Mouse (Mus musculus) hindbrain, embryonic 16.5 days (tissue): ENCODE data around the gene Mpv17l. TPM values are rescaled to one million over a fixed set of nuclear protein-coding genes. Genes with fewer than 3 reads are reported as not detected.
A peak's percentile ranks its signal among the peaks of the same experiment; 100 is the strongest.
"Not testable (repeated sequence)": the region's sequence is repeated elsewhere in the genome, so short reads cannot be mapped to it uniquely, and the experiment has no call there.

Experiments
- ATAC-seq: fragments of 200-750 bp; cut with Nextera tagmentation; 2 replicates; pipeline ENCODE4 v1.8.0; 2017; ENCODE audit warnings: moderate TSS enrichment, moderate library complexity
- H3K27ac ChIP-seq: fragments of 300-500 bp; sonication (generic); 2 replicates; pipeline ENCODE4 v1.5.1; 2014; ENCODE audit warnings: low read depth, mild to moderate bottlenecking, control low read depth, low read length, moderate library complexity
- H3K27me3 ChIP-seq: fragments of 300-500 bp; sonication (generic); replicated peaks from 2 replicates; pipeline ENCODE4 v1.6.1; 2014; ENCODE audit warnings: low read length; ENCODE audit not compliant: control insufficient read depth, insufficient read depth
- H3K36me3 ChIP-seq: fragments of 300-500 bp; sonication (generic); 2 replicates; pipeline ENCODE4 v1.6.1; 2014; ENCODE audit warnings: mild to moderate bottlenecking, low read length, moderate library complexity, mixed read lengths; ENCODE audit not compliant: control insufficient read depth, insufficient read depth
- H3K4me1 ChIP-seq: fragments of 300-500 bp; sonication (generic); 2 replicates; pipeline ENCODE4 v1.6.1; 2014; ENCODE audit warnings: low read depth, low read length; ENCODE audit not compliant: control insufficient read depth, insufficient read depth
- H3K4me2 ChIP-seq: fragments of 300-500 bp; sonication (generic); 2 replicates; pipeline ENCODE4 v1.6.1; 2014; ENCODE audit warnings: mild to moderate bottlenecking, low read length, control low read depth, moderate library complexity
- H3K4me3 ChIP-seq: fragments of 300-500 bp; sonication (generic); 2 replicates; pipeline ENCODE4 v1.5.1; 2014; ENCODE audit warnings: mild to moderate bottlenecking, low read length, control low read depth, moderate library complexity
- H3K9ac ChIP-seq: fragments of 300-500 bp; sonication (generic); 2 replicates; pipeline ENCODE4 v1.6.1; 2014; ENCODE audit warnings: low read depth, mild to moderate bottlenecking, control low read depth, low read length, moderate library complexity
- H3K9me3 ChIP-seq: fragments of 300-500 bp; sonication (generic); 2 replicates; pipeline ENCODE4 v1.6.1; 2014; ENCODE audit warnings: mild to moderate bottlenecking, low read length, moderate library complexity; ENCODE audit not compliant: control insufficient read depth
- WGBS: fragments of 180-500 bp; shearing (Covaris S2); extraction: QIAGEN DNeasy Blood & Tissue Kit; methylation state at CpG from one replicate; pipeline ENCODE4 v1.1.7; 2014; 5-methylcytosine and 5-hydroxymethylcytosine counted together
- polyA plus RNA-seq: library from polyadenylated mRNA; unstranded; fragments of >200 nt; fragmentation: Nextera tagmentation; extraction: Ambion mirVana; gene quantifications from 2 replicates; pipeline ENCODE4 v1.2.1, GENCODE M21; 2015

The Mpv17l gene
- polyA plus RNA-seq, 1 experiment from 2014 or later: 46.2 TPM

GRCm38 (mm10) chr16:13946306-13946705 lies 43.3 kb downstream of the Mpv17l start:
- 96% methylated on average over 1 of the region's 1 CpGs for WGBS

GRCm38 (mm10) chr16:13951245-13951644 lies 48.3 kb downstream of the Mpv17l start:
- no peaks in the 10 kb centered on the region for H3K4me1 ChIP-seq
- H3K36me3 ChIP-seq: no peaks in the 10 kb centered on the region
- WGBS: 72% methylated on average over 3 of the region's 3 CpGs
- H3K4me3 ChIP-seq: no peak overlapping the region
- no peak for ATAC-seq
- H3K9me3 ChIP-seq: no peaks in the 10 kb centered on the region
- no peak overlapping the region for H3K27ac ChIP-seq
- H3K9ac ChIP-seq: no peak overlapping the region
- H3K4me2 ChIP-seq: no peak overlapping the region
- no peaks in the 10 kb centered on the region for H3K27me3 ChIP-seq

More at GRCm38 (mm10) chr16:13946306-13946705, 43.3 kb downstream of the Mpv17l start:
- no peak overlapping the region for H3K27ac ChIP-seq
- H3K4me1 ChIP-seq: peaks cover 3% of the 10 kb centered on the region
- no peaks in the 10 kb centered on the region for H3K9me3 ChIP-seq
- no peak overlapping the region for H3K4me3 ChIP-seq
- no peaks in the 10 kb centered on the region for H3K36me3 ChIP-seq
- ATAC-seq: no peak
- no peak overlapping the region for H3K4me2 ChIP-seq
- H3K9ac ChIP-seq: no peak overlapping the region
- no peaks in the 10 kb centered on the region for H3K27me3 ChIP-seq

- no peaks in the 10 kb centered on the region for H3K4me1 ChIP-seq
- 21% methylated on average over 1 of the region's 1 CpGs for WGBS
- H3K4me3 ChIP-seq: no peak overlapping the region
- H3K9me3 ChIP-seq: no peaks in the 10 kb centered on the region
- H3K4me2 ChIP-seq: no peak overlapping the region
- no peaks in the 10 kb centered on the region for H3K36me3 ChIP-seq
- no peak overlapping the region for H3K9ac ChIP-seq
- no peaks in the 10 kb centered on the region for H3K27me3 ChIP-seq
- ATAC-seq: no peak
- H3K27ac ChIP-seq: no peak overlapping the region
Measured at GRCm38 (mm10) chr16:13962053-13962452, 59.1 kb downstream of the Mpv17l start.

GRCm38 (mm10) chr16:13969096-13969495 lies 66.1 kb downstream of the Mpv17l start:
- Histone ChIP-seq H3K9ac (no peak overlapping the region), H3K9me3 (no peaks in the 10 kb centered on the region), H3K27me3 (no peaks in the 10 kb centered on the region), H3K4me2 (no peak overlapping the region), H3K4me1 (no peaks in the 10 kb centered on the region), H3K4me3 (no peak overlapping the region), H3K27ac (no peak overlapping the region), H3K36me3 (no peaks in the 10 kb centered on the region)
- ATAC-seq: no peak
- WGBS: 95% methylated on average over 1 of the region's 1 CpGs

- H3K27me3 ChIP-seq: no peaks in the 10 kb centered on the region
- no peak for ATAC-seq
- no peaks in the 10 kb centered on the region for H3K4me1 ChIP-seq
- H3K9me3 ChIP-seq: no peaks in the 10 kb centered on the region
- no peak overlapping the region for H3K27ac ChIP-seq
- H3K4me2 ChIP-seq: no peak overlapping the region
- 93% methylated on average over 8 of the region's 8 CpGs for WGBS
- no peak overlapping the region for H3K4me3 ChIP-seq
- no peaks in the 10 kb centered on the region for H3K36me3 ChIP-seq
- no peak overlapping the region for H3K9ac ChIP-seq
Measured at GRCm38 (mm10) chr16:13972051-13972450, 69.1 kb downstream of the Mpv17l start.

- not testable (repeated sequence) for H3K27ac ChIP-seq, H3K4me2 ChIP-seq, H3K9me3 ChIP-seq, ATAC-seq, H3K9ac ChIP-seq, H3K27me3 ChIP-seq, H3K36me3 ChIP-seq, H3K4me3 ChIP-seq, H3K4me1 ChIP-seq
- 76% methylated on average over 4 of the region's 4 CpGs for WGBS
Measured at GRCm38 (mm10) chr16:13976358-13976896, 73.5 kb downstream of the Mpv17l start.

GRCm38 (mm10) chr16:13977026-13977425 lies 74.1 kb downstream of the Mpv17l start:
- not testable (repeated sequence) for H3K36me3 ChIP-seq, H3K27ac ChIP-seq, H3K9ac ChIP-seq, H3K4me1 ChIP-seq, H3K9me3 ChIP-seq, H3K4me3 ChIP-seq, H3K4me2 ChIP-seq, ATAC-seq, H3K27me3 ChIP-seq
- WGBS: 59% methylated on average over 1 of the region's 1 CpGs

- not testable (repeated sequence) for H3K9ac ChIP-seq, H3K9me3 ChIP-seq, H3K27ac ChIP-seq, H3K27me3 ChIP-seq, H3K4me1 ChIP-seq, H3K36me3 ChIP-seq, H3K4me3 ChIP-seq, H3K4me2 ChIP-seq, ATAC-seq
- 71% methylated on average over 3 of the region's 3 CpGs for WGBS
Measured at GRCm38 (mm10) chr16:13981726-13982125, 78.8 kb downstream of the Mpv17l start.

- Histone ChIP-seq H3K36me3 (no peaks in the 10 kb centered on the region), H3K27ac (no peak overlapping the region), H3K4me2 (no peak overlapping the region), H3K9ac (no peak overlapping the region), H3K4me1 (no peaks in the 10 kb centered on the region), H3K9me3 (no peaks in the 10 kb centered on the region), H3K27me3 (no peaks in the 10 kb centered on the region), H3K4me3 (no peak overlapping the region)
- whole genome bisulfite sequencing: 84% methylated on average over 5 of the region's 5 CpGs
- ATAC-seq: no peak
Measured at GRCm38 (mm10) chr16:13983161-13983560, 80.2 kb downstream of the Mpv17l start.

GRCm38 (mm10) chr16:13986197-13986573 lies 83.2 kb downstream of the Mpv17l start:
- no peaks in the 10 kb centered on the region for H3K27me3 ChIP-seq
- peak overlapping the region; percentile 69 for H3K4me3 ChIP-seq
- H3K27ac ChIP-seq: peak overlapping the region; percentile 82
- peak; percentile 76 for ATAC-seq
- no peaks in the 10 kb centered on the region for H3K36me3 ChIP-seq
- 35% methylated on average over 3 of the region's 3 CpGs for WGBS
- peaks cover 8% of the 10 kb centered on the region for H3K4me1 ChIP-seq
- H3K9ac ChIP-seq: peak overlapping the region; percentile 36; the same call in 1 of the 2 replicates
- H3K4me2 ChIP-seq: peak overlapping the region; percentile 51
- H3K9me3 ChIP-seq: no peaks in the 10 kb centered on the region
